Mouse (Mus musculus) liver, postnatal 0 days (tissue): Measurements from ENCODE around the gene Rhbdf2. TPM values are rescaled to one million over a fixed set of nuclear protein-coding genes. Genes with fewer than 3 reads are reported as not detected.
"Not testable (repeated sequence)": the region's sequence is repeated elsewhere in the genome, so short reads cannot be mapped to it uniquely, and the experiment has no call there.

ENCODE experiments used
- ATAC-seq: fragments of 200-750 bp; cut with Nextera tagmentation; 2 replicates; pipeline ENCODE4 v1.8.0; 2017; ENCODE audit warnings: mild to moderate bottlenecking, moderate library complexity
- DNase-seq: peaks from one replicate; pipeline ENCODE4 v3.0.0-alpha.2; 2016
- H3K27ac ChIP-seq: fragments of 300-500 bp; sonication (generic); 2 replicates; pipeline ENCODE4 v1.5.1; 2014; ENCODE audit warnings: antibody characterized with exemption, moderate library complexity, mild to moderate bottlenecking, low read depth
- H3K27me3 ChIP-seq: fragments of 300-500 bp; sonication (generic); 2 replicates; pipeline ENCODE4 v1.6.1; 2014; ENCODE audit warnings: low read length, control low read depth, mixed read lengths; ENCODE audit not compliant: insufficient read depth
- H3K36me3 ChIP-seq: fragments of 300-500 bp; sonication (generic); replicated peaks from 2 replicates; pipeline ENCODE4 v1.6.1; 2014; ENCODE audit warnings: mild to moderate bottlenecking, control low read depth, low read length, moderate library complexity, mixed read lengths; ENCODE audit not compliant: insufficient read depth
- H3K4me1 ChIP-seq: fragments of 300-500 bp; sonication (generic); 2 replicates; pipeline ENCODE4 v1.6.1; 2014; ENCODE audit warnings: antibody characterized with exemption, mild to moderate bottlenecking, control low read depth; ENCODE audit not compliant: insufficient read depth
- H3K4me2 ChIP-seq: fragments of 300-500 bp; sonication (generic); 2 replicates; pipeline ENCODE4 v1.6.1; 2014; ENCODE audit warnings: low read depth, mild to moderate bottlenecking, low read length, moderate library complexity, mixed read lengths
- H3K4me3 ChIP-seq: fragments of 300-500 bp; sonication (generic); 2 replicates; pipeline ENCODE4 v1.5.1; 2014; ENCODE audit warnings: low read depth, low read length
- H3K9ac ChIP-seq: fragments of 300-500 bp; sonication (generic); replicated peaks from 2 replicates; pipeline ENCODE4 v1.6.1; 2014; ENCODE audit warnings: mild to moderate bottlenecking, moderate library complexity
- H3K9me3 ChIP-seq: fragments of 300-500 bp; sonication (generic); 2 replicates; pipeline ENCODE4 v1.6.1; 2016; ENCODE audit warnings: mild to moderate bottlenecking, control low read depth, low read length, mixed read lengths
- CTCF ChIP-seq: sonication (generic); IDR thresholded peaks from 2 replicates; pipeline ENCODE4 v1.5.1; 2016; ENCODE audit warnings: antibody characterized with exemption, low read depth
- EP300 ChIP-seq: IDR thresholded peaks from 2 replicates; pipeline ENCODE4 v1.6.1; 2016; ENCODE audit warnings: antibody characterized with exemption, low read depth, mild to moderate bottlenecking
- WGBS: fragments of 180-500 bp; shearing (Covaris S2); extraction: QIAGEN DNeasy Blood & Tissue Kit; methylation state at CpG from one replicate; pipeline ENCODE4 v1.1.7; 2014; ENCODE audit not compliant: insufficient replicate concordance; 5-methylcytosine and 5-hydroxymethylcytosine counted together
- polyA plus RNA-seq: library from polyadenylated mRNA; unstranded; fragments of >200 nt; fragmentation: Nextera tagmentation; extraction: Ambion mirVana; gene quantifications from 2 replicates; pipeline ENCODE4 v1.2.1, GENCODE M21; 2015

Gene Rhbdf2
- polyA plus RNA-seq, 1 experiment from 2014 or later = 4.9 TPM

- H3K9ac ChIP-seq = no peak overlapping the region
- no peak overlapping the region for H3K4me3 ChIP-seq
- TF ChIP-seq EP300 (no peak), CTCF (no peak)
- no peak overlapping the region for H3K4me2 ChIP-seq
- DNase-seq (no peak), ATAC-seq (no peak)
- 56% methylated on average over 10 of the region's 10 CpGs for WGBS
- peaks cover 16% of the 10 kb centered on the region for H3K4me1 ChIP-seq
- no peaks in the 10 kb centered on the region for H3K27me3 ChIP-seq
- peaks cover 2% of the 10 kb centered on the region for H3K36me3 ChIP-seq
- H3K9me3 ChIP-seq = no peaks in the 10 kb centered on the region
- H3K27ac ChIP-seq = no peak overlapping the region
Measured at GRCm38 (mm10) chr11:116668381-116668825, 41.6 kb upstream of the Rhbdf2 start.

- Histone ChIP-seq H3K9me3 (no peaks in the 10 kb centered on the region), H3K36me3 (no peaks in the 10 kb centered on the region; the same call in 1 of the 2 replicates), H3K4me3 (no peak overlapping the region), H3K9ac (no peak overlapping the region), H3K4me2 (no peak overlapping the region), H3K27me3 (0 out of 2 replicates have a peak, but pooled peaks cover under 1% of the 10 kb centered on the region), H3K4me1 (peaks cover 15% of the 10 kb centered on the region), H3K27ac (no peak overlapping the region)
- WGBS = 68% methylated on average over 8 of the region's 8 CpGs
- no peak for DNase-seq
- TF ChIP-seq CTCF (no peak), EP300 (no peak)
- ATAC-seq = no peak
Measured at GRCm38 (mm10) chr11:116667930-116668329, 41.1 kb upstream of the Rhbdf2 start.

- H3K4me3 ChIP-seq, H3K4me2 ChIP-seq, ATAC-seq, H3K9ac ChIP-seq, H3K36me3 ChIP-seq, H3K27ac ChIP-seq, H3K4me1 ChIP-seq, H3K9me3 ChIP-seq, H3K27me3 ChIP-seq, DNase-seq: not testable (repeated sequence)
- 51% methylated on average over 3 of the region's 5 CpGs for WGBS
Measured at GRCm38 (mm10) chr11:116667012-116667411, 40.2 kb upstream of the Rhbdf2 start.

GRCm38 (mm10) chr11:116666566-116666965 lies 39.7 kb upstream of the Rhbdf2 start:
- WGBS = 66% methylated on average over 9 of the region's 9 CpGs
- Histone ChIP-seq H3K4me1 (peaks cover 8% of the 10 kb centered on the region; the same call in 1 of the 2 replicates), H3K27me3 (0 out of 2 replicates have a peak, but pooled peaks cover 7% of the 10 kb centered on the region), H3K4me3 (no peak overlapping the region), H3K9me3 (no peaks in the 10 kb centered on the region), H3K27ac (no peak overlapping the region), H3K36me3 (no peaks in the 10 kb centered on the region), H3K9ac (no peak overlapping the region), H3K4me2 (no peak overlapping the region)
- DNase-seq (no peak), ATAC-seq (no peak)
- TF ChIP-seq CTCF = no peak
- TF ChIP-seq EP300 = no peak

- no peak overlapping the region for H3K27ac ChIP-seq
- no peak overlapping the region for H3K4me2 ChIP-seq
- no peak overlapping the region for H3K4me3 ChIP-seq
- H3K9ac ChIP-seq = no peak overlapping the region
- no peaks in the 10 kb centered on the region for H3K36me3 ChIP-seq
- no peak for DNase-seq
- TF ChIP-seq CTCF (no peak), EP300 (no peak)
- no peaks in the 10 kb centered on the region for H3K4me1 ChIP-seq
- WGBS = 70% methylated on average over 10 of the region's 10 CpGs
- ATAC-seq = no peak
- H3K9me3 ChIP-seq = no peaks in the 10 kb centered on the region
- H3K27me3 ChIP-seq = 0 out of 2 replicates have a peak, but pooled peaks cover 7% of the 10 kb centered on the region
Measured at GRCm38 (mm10) chr11:116665289-116665688, 38.5 kb upstream of the Rhbdf2 start.

- WGBS = 74% methylated on average over 8 of the region's 8 CpGs
Measured at GRCm38 (mm10) chr11:116661948-116662377, 35.1 kb upstream of the Rhbdf2 start.

More at GRCm38 (mm10) chr11:116661948-116662377, 35.1 kb upstream of the Rhbdf2 start:
- H3K9ac ChIP-seq = no peak overlapping the region
- DNase-seq (no peak), ATAC-seq (no peak)
- H3K4me2 ChIP-seq = no peak overlapping the region
- no peak overlapping the region for H3K4me3 ChIP-seq
- H3K27ac ChIP-seq = no peak overlapping the region
- no peak for TF ChIP-seq EP300
- no peak for TF ChIP-seq CTCF
- peaks cover 12% of the 10 kb centered on the region for H3K4me1 ChIP-seq
- H3K9me3 ChIP-seq = no peaks in the 10 kb centered on the region
- 0 out of 2 replicates have a peak, but pooled peaks cover 7% of the 10 kb centered on the region for H3K27me3 ChIP-seq
- no peaks in the 10 kb centered on the region for H3K36me3 ChIP-seq
